ENCODE assay signal across 30 mouse cellular contexts in genomic region chr2:39012768-39013279, GRCm38 (mm10). TPM values are rescaled to one million over a fixed set of nuclear protein-coding genes. Genes with fewer than 3 reads are reported as not detected.
A peak's percentile ranks its signal among the peaks of the same experiment; 100 is the strongest.
DNase-seq lines count a peak whose midpoint lies in the region; ATAC-seq and TF ChIP-seq lines count a peak whose summit lies in the region.
"Had no signal": no experiment of that assay in that cellular context is flagged by ENCODE, and none has a peak within 500 bp of the region (broad histone marks: within the 10 kb centered on the region; RNA-seq: fewer than 3 reads in every experiment).

No protein-coding gene starts in this region.

- no peak overlapping the region for H3K4me3 ChIP-seq in hindbrain, postnatal 0 days (ENCODE audit: low read length)
- H3K4me3 ChIP-seq in hindbrain, embryonic 14.5 days (replicated peaks; ENCODE audit: low read length): no peak overlapping the region
- H3K4me3 ChIP-seq in spleen, adult 2 months (ENCODE audit: extremely low read depth, insufficient read depth, insufficient read length): no peak overlapping the region
- H3K4me3 ChIP-seq: embryonic facial prominence, embryonic 12.5 days; forebrain, embryonic 10.5 days; forebrain, embryonic 15.5 days; hindbrain, embryonic 10.5 days; intestine, embryonic 15.5 days; limb, embryonic 10.5 days; limb, embryonic 15.5 days; liver, embryonic 15.5 days; lung, embryonic 15.5 days; midbrain, embryonic 13.5 days had no signal

- peaks cover 16% of the 10 kb centered on the region for H3K4me1 ChIP-seq in hindbrain, postnatal 0 days (ENCODE audit: insufficient read depth, low read length)
- H3K4me1 ChIP-seq in hindbrain, embryonic 14.5 days (replicated peaks; ENCODE audit: control insufficient read depth, insufficient read depth, low read length): peaks cover 12% of the 10 kb centered on the region
- peaks cover 18% of the 10 kb centered on the region for H3K4me1 ChIP-seq in spleen, adult 2 months (ENCODE audit: control insufficient read depth, insufficient read depth, insufficient read length)

- DNase-seq in adrenal gland, postnatal 14 days: peak; percentile 52
- no peak for DNase-seq in adrenal gland, adult 18-20 months (ENCODE audit: low spot score in 2 of 2)
- no peak for DNase-seq in hindbrain, postnatal 0 days (ENCODE audit: low spot score)
- no peak for DNase-seq in hindbrain, embryonic 14.5 days (ENCODE audit: low spot score)
- no peak for DNase-seq in spleen, adult 2 months (ENCODE audit: low read depth in 1 of 2, low spot score in 2 of 2)
- no peak for DNase-seq in spleen, postnatal 36 days (ENCODE audit: low spot score in 2 of 2)
- DNase-seq in kidney, adult 9 months: no peak
- DNase-seq: cerebellum, adult 11 months; cerebellum, adult 9-10 months; cerebellum, postnatal 36 days; gastrocnemius, postnatal 36 days; heart, postnatal 14 days; kidney, adult 2 months; kidney, postnatal 4 days; retina, postnatal 1 day; right cerebral cortex, postnatal 14 days; thymus, postnatal 14 days had no signal

- no peak overlapping the region for H3K4me2 ChIP-seq in hindbrain, postnatal 0 days (ENCODE audit: low read depth, low read length)
- H3K4me2 ChIP-seq in hindbrain, embryonic 14.5 days (replicated peaks): no peak overlapping the region
- H3K4me2 ChIP-seq: embryonic facial prominence, embryonic 12.5 days; forebrain, embryonic 15.5 days; intestine, embryonic 15.5 days; limb, embryonic 15.5 days; liver, embryonic 15.5 days; lung, embryonic 15.5 days; midbrain, embryonic 13.5 days had no signal

- H3K36me3 ChIP-seq in hindbrain, postnatal 0 days (ENCODE audit: insufficient read depth, low read length): peaks cover 31% of the 10 kb centered on the region
- H3K36me3 ChIP-seq in hindbrain, embryonic 14.5 days (replicated peaks; ENCODE audit: control insufficient read depth, insufficient read depth): peaks cover 56% of the 10 kb centered on the region
- peaks cover 34% of the 10 kb centered on the region for H3K36me3 ChIP-seq in spleen, adult 2 months (ENCODE audit: control insufficient read depth, insufficient read depth, low read length)

- peak overlapping the region; percentile 32; the same call in 1 of the 2 replicates for H3K27ac ChIP-seq in hindbrain, postnatal 0 days
- no peak overlapping the region for H3K27ac ChIP-seq in hindbrain, embryonic 14.5 days
- H3K27ac ChIP-seq in spleen, adult 2 months (ENCODE audit: insufficient read depth, low read length): peak overlapping the region; percentile 36
- H3K27ac ChIP-seq: embryonic facial prominence, embryonic 12.5 days; forebrain, embryonic 10.5 days; forebrain, embryonic 15.5 days; hindbrain, embryonic 10.5 days; intestine, embryonic 15.5 days; kidney, postnatal 0 days; limb, embryonic 10.5 days; limb, embryonic 15.5 days; liver, embryonic 15.5 days; lung, embryonic 15.5 days; midbrain, embryonic 13.5 days had no signal

- 86% methylated on average over 7 of the region's 7 CpGs for WGBS in hindbrain, postnatal 0 days
- WGBS in hindbrain, embryonic 14.5 days: 85% methylated on average over 7 of the region's 7 CpGs
- 82% methylated on average over 7 of the region's 7 CpGs for WGBS in spleen, adult 2 months

- no peak overlapping the region for H3K9ac ChIP-seq in hindbrain, postnatal 0 days (replicated peaks; ENCODE audit: low read length)
- no peak overlapping the region for H3K9ac ChIP-seq in hindbrain, embryonic 14.5 days
- H3K9ac ChIP-seq: embryonic facial prominence, embryonic 12.5 days; forebrain, embryonic 15.5 days; intestine, embryonic 15.5 days; limb, embryonic 15.5 days; liver, embryonic 15.5 days; lung, embryonic 15.5 days; midbrain, embryonic 13.5 days had no signal

- no peak for TF ChIP-seq CTCF in hindbrain, postnatal 0 days (IDR thresholded peaks at IDR 0.05; ENCODE audit: low read depth)
- no peak for TF ChIP-seq CTCF in spleen, adult 2 months (IDR thresholded peaks at IDR 0.05; ENCODE audit: extremely low read depth, insufficient read depth, insufficient read length, insufficient replicate concordance)

- H3K9me3 ChIP-seq in hindbrain, postnatal 0 days (ENCODE audit: low read length): no peaks in the 10 kb centered on the region
- no peaks in the 10 kb centered on the region for H3K9me3 ChIP-seq in hindbrain, embryonic 14.5 days (ENCODE audit: control insufficient read depth, low read length)
- H3K9me3 ChIP-seq: embryonic facial prominence, embryonic 12.5 days; forebrain, embryonic 10.5 days; forebrain, embryonic 15.5 days; hindbrain, embryonic 10.5 days; intestine, embryonic 15.5 days; limb, embryonic 10.5 days; limb, embryonic 15.5 days; liver, embryonic 15.5 days; lung, embryonic 15.5 days; midbrain, embryonic 13.5 days had no signal

- no peak for ATAC-seq in hindbrain, postnatal 0 days
- ATAC-seq in hindbrain, embryonic 14.5 days (ENCODE audit: low FRiP score): no peak
- ATAC-seq: activated CD4-positive, CD25-positive, alpha-beta regulatory T cell, adult 4 months; forebrain, embryonic 15.5 days; hindbrain, embryonic 16.5 days; intestine, embryonic 15.5 days; midbrain, embryonic 13.5 days had no signal

- TF ChIP-seq POLR2A in spleen, adult 2 months (IDR thresholded peaks at IDR 0.05; ENCODE audit: low read depth, low read length): no peak

- no peaks in the 10 kb centered on the region for H3K27me3 ChIP-seq in hindbrain, postnatal 0 days (ENCODE audit: insufficient read depth, low read length)
- H3K27me3 ChIP-seq in hindbrain, embryonic 14.5 days (ENCODE audit: control insufficient read depth, insufficient read depth, low read length): no peaks in the 10 kb centered on the region
- no peaks in the 10 kb centered on the region for H3K27me3 ChIP-seq in spleen, adult 2 months (ENCODE audit: control insufficient read depth, insufficient read depth, low read length)
- H3K27me3 ChIP-seq: embryonic facial prominence, embryonic 12.5 days; forebrain, embryonic 15.5 days; intestine, embryonic 15.5 days; limb, embryonic 15.5 days; liver, embryonic 15.5 days; lung, embryonic 15.5 days; midbrain, embryonic 13.5 days had no signal

RNA-seq across cellular contexts. Expression of gene Rpl35, which starts 7.4 kb away (rescaled TPM):
- total RNA-seq in adrenal gland, postnatal 14 days (2021): 384 and 477 TPM in 2 replicates
- 100 to 1,000 TPM; 442 to 451 TPM for total RNA-seq in adrenal gland, adult 18-20 months (2021)
- 41.1 and 46.1 TPM in 2 replicates for total RNA-seq in hindbrain, postnatal 0 days (2014; rRNA removed)
- polyA plus RNA-seq in hindbrain, postnatal 0 days (2015; fragmentation: Nextera tagmentation; extraction: Ambion mirVana): 600 and 645 TPM in 2 replicates
- polyA plus RNA-seq in hindbrain, embryonic 14.5 days (2014; fragmentation: Nextera tagmentation; extraction: Ambion mirVana): 580 and 697 TPM in 2 replicates
- polyA plus RNA-seq in spleen, adult 2 months (2012; rRNA removed): 149 and 220 TPM in 2 replicates

RNA-seq across cellular contexts. Expression of gene Arpc5l, which starts 7.7 kb away (rescaled TPM):
- 71.6 and 76.5 TPM in 2 replicates for total RNA-seq in adrenal gland, postnatal 14 days (2021)
- 10 to 100 TPM; 82.3 to 82.5 TPM for total RNA-seq in adrenal gland, adult 18-20 months (2021)
- 45.5 and 63.8 TPM in 2 replicates for total RNA-seq in hindbrain, postnatal 0 days (2014; rRNA removed)
- 176 and 181 TPM in 2 replicates for polyA plus RNA-seq in hindbrain, postnatal 0 days (2015; fragmentation: Nextera tagmentation; extraction: Ambion mirVana)
- polyA plus RNA-seq in hindbrain, embryonic 14.5 days (2014; fragmentation: Nextera tagmentation; extraction: Ambion mirVana): 146 and 155 TPM in 2 replicates
- 51.0 and 82.0 TPM in 2 replicates for polyA plus RNA-seq in spleen, adult 2 months (2012; rRNA removed)

RNA-seq across cellular contexts. Expression of gene Wdr38, which starts 15.5 kb away (rescaled TPM):
- 0.22 and 0.45 TPM in 2 replicates for total RNA-seq in adrenal gland, postnatal 14 days (2021)
- total RNA-seq in adrenal gland, adult 18-20 months (2021): under 1 TPM; 0.53 to 0.61 TPM
- 0.93 and 1.2 TPM in 2 replicates for total RNA-seq in hindbrain, postnatal 0 days (2014; rRNA removed)
- polyA plus RNA-seq in hindbrain, postnatal 0 days (2015; fragmentation: Nextera tagmentation; extraction: Ambion mirVana): 0.66 and 0.73 TPM in 2 replicates
- 1.1 and 1.2 TPM in 2 replicates for polyA plus RNA-seq in hindbrain, embryonic 14.5 days (2014; fragmentation: Nextera tagmentation; extraction: Ambion mirVana)
- 0.44 and 0.50 TPM in 2 replicates for polyA plus RNA-seq in spleen, adult 2 months (2012; rRNA removed)

RNA-seq across cellular contexts. Expression of gene Golga1, which starts 52.5 kb away (rescaled TPM):
- 24.7 and 28.4 TPM in 2 replicates for total RNA-seq in adrenal gland, postnatal 14 days (2021)
- total RNA-seq in adrenal gland, adult 18-20 months (2021): 10 to 100 TPM; 23.9 to 24.1 TPM
- 12.8 and 17.4 TPM in 2 replicates for total RNA-seq in hindbrain, postnatal 0 days (2014; rRNA removed)
- polyA plus RNA-seq in hindbrain, postnatal 0 days (2015; fragmentation: Nextera tagmentation; extraction: Ambion mirVana): 27.7 and 30.3 TPM in 2 replicates
- polyA plus RNA-seq in hindbrain, embryonic 14.5 days (2014; fragmentation: Nextera tagmentation; extraction: Ambion mirVana): 29.1 and 34.2 TPM in 2 replicates
- 6.4 and 7.7 TPM in 2 replicates for polyA plus RNA-seq in spleen, adult 2 months (2012; rRNA removed)
